Mouse (Mus musculus) intestine, embryonic 16.5 days (tissue): ENCODE data around the gene Ankrd52. TPM values are rescaled to one million over a fixed set of nuclear protein-coding genes. Genes with fewer than 3 reads are reported as not detected.
A peak's percentile ranks its signal among the peaks of the same experiment; 100 is the strongest.

Experiments used
- ATAC-seq: fragments of 200-750 bp; cut with Nextera tagmentation; 2 replicates; pipeline ENCODE4 v1.8.0; 2017; ENCODE audit warnings: moderate TSS enrichment, moderate library complexity
- H3K27ac ChIP-seq: fragments of 300-500 bp; sonication (generic); 2 replicates; pipeline ENCODE4 v1.5.1; 2014; ENCODE audit warnings: mild to moderate bottlenecking, low read length
- H3K27me3 ChIP-seq: fragments of 300-500 bp; sonication (generic); replicated peaks from 2 replicates; pipeline ENCODE4 v1.6.1; 2014; ENCODE audit warnings: low read length, control low read depth, mixed read lengths; ENCODE audit not compliant: control insufficient read depth, insufficient read depth
- H3K36me3 ChIP-seq: fragments of 300-500 bp; sonication (generic); 2 replicates; pipeline ENCODE4 v1.6.1; 2014; ENCODE audit warnings: low read length, control low read depth; ENCODE audit not compliant: control insufficient read depth, insufficient read depth
- H3K4me1 ChIP-seq: fragments of 300-500 bp; sonication (generic); 2 replicates; pipeline ENCODE4 v1.6.1; 2014; ENCODE audit warnings: low read length, control low read depth, mixed read lengths; ENCODE audit not compliant: control insufficient read depth, insufficient read depth
- H3K4me2 ChIP-seq: fragments of 300-500 bp; sonication (generic); 2 replicates; pipeline ENCODE4 v1.6.1; 2014; ENCODE audit warnings: low read depth, low read length, control low read depth
- H3K4me3 ChIP-seq: fragments of 300-500 bp; sonication (generic); 2 replicates; pipeline ENCODE4 v1.5.1; 2014; ENCODE audit warnings: mild to moderate bottlenecking, low read length
- H3K9ac ChIP-seq: fragments of 300-500 bp; sonication (generic); 2 replicates; pipeline ENCODE4 v1.6.1; 2014; ENCODE audit warnings: low read depth, low read length
- H3K9me3 ChIP-seq: fragments of 300-500 bp; sonication (generic); 2 replicates; pipeline ENCODE4 v1.6.1; 2016; ENCODE audit warnings: low read length, control low read depth; ENCODE audit not compliant: control insufficient read depth
- WGBS: fragments of 180-500 bp; shearing (Covaris S2); extraction: QIAGEN DNeasy Blood & Tissue Kit; methylation state at CpG from one replicate; pipeline ENCODE4 v1.1.7; 2014; 5-methylcytosine and 5-hydroxymethylcytosine counted together
- polyA plus RNA-seq: library from polyadenylated mRNA; unstranded; fragments of >200 nt; fragmentation: Nextera tagmentation; extraction: Ambion mirVana; gene quantifications from 2 replicates; pipeline ENCODE4 v1.2.1, GENCODE M21; 2015

Gene Ankrd52
- polyA plus RNA-seq, 1 experiment from 2014 or later, result 6.7 TPM

DNA sequence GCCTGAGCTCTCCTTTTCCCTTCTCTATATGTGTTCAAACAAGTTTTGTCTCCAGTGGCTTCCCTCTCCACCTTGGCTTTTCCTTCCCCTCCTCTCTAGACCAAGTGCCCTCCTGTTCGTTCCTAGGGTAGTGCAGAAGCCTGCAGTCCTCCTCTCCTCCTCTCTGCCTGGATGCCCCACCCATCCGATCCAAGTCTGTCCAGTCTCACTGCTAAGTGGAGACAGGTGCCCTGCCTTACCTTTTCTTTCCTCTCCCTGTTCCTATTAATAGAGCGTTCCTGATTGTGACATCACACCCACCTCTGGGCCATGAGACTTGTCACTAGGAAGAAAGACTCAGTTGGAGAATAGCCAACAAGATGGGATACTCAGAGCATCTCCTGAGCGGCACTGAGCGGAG, 37.9 kb downstream of the Ankrd52 start:
- H3K4me2 ChIP-seq, result no peak overlapping the region
- no peak overlapping the region for H3K9ac ChIP-seq
- WGBS, result 68% methylated on average over 5 of the region's 5 CpGs
- peak overlapping the region; percentile 56 for H3K27ac ChIP-seq
- peaks cover 31% of the 10 kb centered on the region for H3K4me1 ChIP-seq
- H3K27me3 ChIP-seq, result no peaks in the 10 kb centered on the region
- ATAC-seq, result peak; percentile 45
- H3K36me3 ChIP-seq, result peaks cover 7% of the 10 kb centered on the region; the same call in 1 of the 2 replicates
- no peaks in the 10 kb centered on the region for H3K9me3 ChIP-seq
- H3K4me3 ChIP-seq, result no peak overlapping the region

DNA sequence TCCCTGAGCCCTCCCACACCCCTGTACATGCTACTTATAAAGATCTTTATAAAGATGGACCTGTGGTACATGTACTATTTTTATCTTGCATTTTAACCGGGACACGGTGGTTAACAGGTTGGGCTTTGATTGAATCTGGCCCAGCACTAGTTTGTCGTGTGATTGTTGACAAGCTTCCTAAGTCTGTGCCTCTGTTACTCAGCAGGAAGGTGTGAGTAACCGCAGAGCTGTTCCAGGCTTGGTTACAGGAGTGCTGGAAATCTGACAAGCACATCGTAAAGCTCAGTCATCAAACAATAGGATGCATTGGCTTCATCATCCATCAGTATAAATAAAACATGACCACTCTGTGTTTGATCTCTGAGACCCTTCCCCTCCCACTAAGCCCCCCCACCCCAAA, 45.5 kb downstream of the Ankrd52 start:
- H3K27me3 ChIP-seq, result no peaks in the 10 kb centered on the region
- H3K4me2 ChIP-seq, result no peak overlapping the region
- H3K36me3 ChIP-seq, result peaks cover 9% of the 10 kb centered on the region
- ATAC-seq, result no peak
- no peak overlapping the region for H3K4me3 ChIP-seq
- 64% methylated on average over 5 of the region's 5 CpGs for WGBS
- no peak overlapping the region for H3K27ac ChIP-seq
- H3K9ac ChIP-seq, result no peak overlapping the region
- peaks cover 7% of the 10 kb centered on the region; the same call in 1 of the 2 replicates for H3K4me1 ChIP-seq
- H3K9me3 ChIP-seq, result no peaks in the 10 kb centered on the region

DNA sequence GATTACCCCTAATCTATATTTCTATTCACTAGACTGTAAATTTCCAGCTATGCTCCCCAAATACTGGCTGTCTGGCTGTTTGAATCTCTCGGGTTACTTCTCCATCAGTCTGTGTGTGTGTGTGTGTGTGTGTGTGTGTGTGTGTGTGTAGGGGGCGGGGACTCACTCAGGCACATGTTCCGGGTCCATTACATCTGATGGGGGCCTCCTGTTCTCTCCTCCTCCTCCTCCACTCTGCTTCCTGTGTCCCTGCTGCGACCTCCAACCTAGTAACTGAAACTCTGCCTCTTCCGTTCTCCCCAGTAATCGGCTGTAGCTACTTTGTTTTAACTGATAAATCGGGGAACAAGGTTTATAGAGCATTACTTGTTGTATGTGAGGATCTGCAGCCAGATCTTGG, 47.7 kb downstream of the Ankrd52 start:
- Histone ChIP-seq H3K9ac (no peak overlapping the region), H3K4me1 (peaks cover 7% of the 10 kb centered on the region; the same call in 1 of the 2 replicates), H3K27ac (no peak overlapping the region), H3K4me3 (no peak overlapping the region), H3K9me3 (no peaks in the 10 kb centered on the region), H3K4me2 (no peak overlapping the region), H3K27me3 (no peaks in the 10 kb centered on the region), H3K36me3 (peaks cover 18% of the 10 kb centered on the region)
- no peak; the same call in 1 of the 2 replicates for ATAC-seq
- WGBS, result 41% methylated on average over 7 of the region's 7 CpGs

DNA sequence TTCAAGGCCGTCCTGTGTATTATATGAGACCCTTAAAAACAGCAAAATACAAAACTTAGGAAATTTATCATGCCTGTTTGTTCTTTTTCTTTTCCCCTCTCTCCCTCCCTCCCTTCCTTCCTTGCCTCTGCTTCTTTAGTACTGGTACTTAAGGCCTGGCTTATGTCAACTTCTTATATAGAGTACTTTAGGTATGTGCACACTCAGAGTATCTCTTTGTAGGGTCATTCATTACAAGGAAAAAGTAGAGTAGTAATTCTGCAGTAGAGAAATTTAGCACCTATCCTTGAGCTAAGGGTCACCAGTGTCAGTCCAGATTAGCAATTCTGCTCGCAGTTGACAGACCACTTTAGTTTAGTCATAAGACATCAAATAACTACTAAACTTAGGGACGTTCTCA, 48.3 kb downstream of the Ankrd52 start:
- peaks cover 19% of the 10 kb centered on the region; the same call in 1 of the 2 replicates for H3K36me3 ChIP-seq
- WGBS, result 81% methylated on average over 3 of the region's 3 CpGs
- no peak overlapping the region for H3K27ac ChIP-seq

DNA sequence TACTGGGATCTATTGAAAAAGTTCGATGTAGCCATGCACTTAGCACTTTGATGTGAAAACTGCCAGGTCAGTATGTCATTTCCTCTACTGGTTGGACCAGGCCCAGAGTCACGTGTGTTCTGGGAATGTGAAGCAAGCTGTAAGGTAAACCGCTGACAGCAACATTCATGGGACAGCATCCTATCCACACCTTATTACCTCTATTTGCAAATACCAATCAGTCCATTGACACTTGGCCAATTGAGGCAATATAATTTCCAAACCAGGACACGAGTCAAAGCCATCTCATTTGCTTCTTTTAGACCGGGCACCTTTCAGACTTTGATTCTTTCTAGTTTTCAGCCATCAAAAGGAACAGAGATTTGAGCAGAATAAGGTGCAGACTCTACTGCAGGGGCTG, 52.1 kb downstream of the Ankrd52 start:
- no peaks in the 10 kb centered on the region for H3K27me3 ChIP-seq
- H3K36me3 ChIP-seq, result peaks cover 13% of the 10 kb centered on the region

More for the DNA sequence above, 48.3 kb downstream of the Ankrd52 start:
- no peak overlapping the region for H3K4me2 ChIP-seq
- no peak overlapping the region for H3K4me3 ChIP-seq
- H3K9ac ChIP-seq, result no peak overlapping the region
- no peak for ATAC-seq
- peaks cover 7% of the 10 kb centered on the region; the same call in 1 of the 2 replicates for H3K4me1 ChIP-seq
- no peaks in the 10 kb centered on the region for H3K9me3 ChIP-seq
- no peaks in the 10 kb centered on the region for H3K27me3 ChIP-seq

DNA sequence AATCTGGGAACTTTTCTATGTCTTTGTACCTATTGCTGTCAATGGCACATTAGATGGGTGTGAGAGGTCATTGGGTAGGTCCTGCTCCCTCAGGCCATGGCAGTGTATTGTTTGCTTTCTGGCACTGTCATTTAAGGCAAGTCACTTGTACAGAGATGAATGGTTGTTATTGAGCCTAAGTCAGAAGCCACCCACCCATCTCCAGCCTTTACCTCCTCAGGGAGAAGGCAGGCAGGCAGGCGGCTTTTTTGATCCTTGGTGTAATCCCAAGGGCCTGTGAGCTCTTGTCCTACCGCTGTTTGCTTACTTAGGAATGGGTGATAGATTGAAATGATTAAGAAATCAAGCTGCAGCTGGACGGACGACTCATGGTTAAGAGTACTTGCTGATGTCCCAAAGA, 52.5 kb downstream of the Ankrd52 start:
- no peak for ATAC-seq
- peaks cover 13% of the 10 kb centered on the region for H3K36me3 ChIP-seq

More for the DNA sequence above, 52.1 kb downstream of the Ankrd52 start:
- Histone ChIP-seq H3K27ac (no peak overlapping the region), H3K9me3 (no peaks in the 10 kb centered on the region), H3K4me2 (no peak overlapping the region), H3K4me3 (no peak overlapping the region), H3K9ac (no peak overlapping the region), H3K4me1 (peaks cover 5% of the 10 kb centered on the region; the same call in 1 of the 2 replicates)
- 89% methylated on average over 5 of the region's 5 CpGs for WGBS
- no peak for ATAC-seq

DNA sequence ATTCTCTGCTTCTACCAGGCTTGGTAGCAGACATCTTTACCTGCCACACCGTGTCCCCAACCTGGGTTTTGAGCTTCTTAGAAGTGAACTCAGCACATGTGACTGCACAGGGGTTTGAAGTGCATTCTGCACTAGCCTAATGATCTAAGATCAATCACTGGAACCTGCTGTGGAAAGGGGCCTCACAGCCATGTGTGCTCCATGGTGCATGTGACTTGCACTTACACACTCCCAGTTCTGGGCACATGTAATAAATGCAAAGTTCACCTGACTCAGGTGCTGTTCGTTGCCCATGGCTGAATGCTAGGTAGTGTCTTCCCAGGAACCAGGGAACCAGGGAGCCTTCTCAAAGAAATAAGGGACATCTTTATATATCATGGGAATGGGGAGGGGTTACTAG, 56.5 kb downstream of the Ankrd52 start:
- no peak overlapping the region for H3K4me3 ChIP-seq
- H3K36me3 ChIP-seq, result peaks cover 32% of the 10 kb centered on the region
- no peak overlapping the region for H3K4me2 ChIP-seq
- H3K4me1 ChIP-seq, result no peaks in the 10 kb centered on the region
- no peaks in the 10 kb centered on the region for H3K27me3 ChIP-seq
- WGBS, result 78% methylated on average over 2 of the region's 2 CpGs
- ATAC-seq, result peak; percentile 89
- no peak overlapping the region for H3K27ac ChIP-seq
- H3K9ac ChIP-seq, result no peak overlapping the region
- no peaks in the 10 kb centered on the region for H3K9me3 ChIP-seq

More for the DNA sequence above, 52.5 kb downstream of the Ankrd52 start:
- WGBS, result 72% methylated on average over 4 of the region's 4 CpGs
- Histone ChIP-seq H3K9ac (no peak overlapping the region), H3K4me1 (peaks cover 4% of the 10 kb centered on the region; the same call in 1 of the 2 replicates), H3K27me3 (no peaks in the 10 kb centered on the region), H3K9me3 (no peaks in the 10 kb centered on the region), H3K4me2 (no peak overlapping the region), H3K4me3 (no peak overlapping the region), H3K27ac (no peak overlapping the region)

DNA sequence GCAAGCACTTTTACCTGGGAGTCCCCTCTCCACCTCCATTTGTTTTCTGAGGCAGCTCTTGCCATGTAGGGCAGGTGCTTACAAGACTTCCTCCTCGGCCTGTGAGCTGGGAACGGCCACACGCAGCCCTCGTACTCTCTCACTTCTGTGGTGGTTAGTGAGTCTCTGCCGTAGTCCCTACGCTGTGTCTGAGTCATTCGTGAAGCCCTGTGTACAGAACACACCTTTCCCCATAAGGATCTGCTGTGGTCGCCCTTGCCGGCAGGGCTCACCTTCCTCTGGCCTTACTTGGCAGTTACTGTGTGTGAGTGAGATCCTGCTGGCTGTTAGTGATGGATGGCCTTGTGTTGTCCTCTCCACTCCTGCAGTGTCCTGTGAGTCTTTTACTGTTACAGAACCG, 57.8 kb downstream of the Ankrd52 start:
- H3K27ac ChIP-seq, result no peak overlapping the region
- H3K4me2 ChIP-seq, result no peak overlapping the region
- H3K9ac ChIP-seq, result no peak overlapping the region
- H3K36me3 ChIP-seq, result peaks cover 24% of the 10 kb centered on the region
- no peaks in the 10 kb centered on the region for H3K27me3 ChIP-seq
- WGBS, result 82% methylated on average over 10 of the region's 10 CpGs
- no peak for ATAC-seq
- no peak overlapping the region for H3K4me3 ChIP-seq
- no peaks in the 10 kb centered on the region for H3K9me3 ChIP-seq
- H3K4me1 ChIP-seq, result no peaks in the 10 kb centered on the region

DNA sequence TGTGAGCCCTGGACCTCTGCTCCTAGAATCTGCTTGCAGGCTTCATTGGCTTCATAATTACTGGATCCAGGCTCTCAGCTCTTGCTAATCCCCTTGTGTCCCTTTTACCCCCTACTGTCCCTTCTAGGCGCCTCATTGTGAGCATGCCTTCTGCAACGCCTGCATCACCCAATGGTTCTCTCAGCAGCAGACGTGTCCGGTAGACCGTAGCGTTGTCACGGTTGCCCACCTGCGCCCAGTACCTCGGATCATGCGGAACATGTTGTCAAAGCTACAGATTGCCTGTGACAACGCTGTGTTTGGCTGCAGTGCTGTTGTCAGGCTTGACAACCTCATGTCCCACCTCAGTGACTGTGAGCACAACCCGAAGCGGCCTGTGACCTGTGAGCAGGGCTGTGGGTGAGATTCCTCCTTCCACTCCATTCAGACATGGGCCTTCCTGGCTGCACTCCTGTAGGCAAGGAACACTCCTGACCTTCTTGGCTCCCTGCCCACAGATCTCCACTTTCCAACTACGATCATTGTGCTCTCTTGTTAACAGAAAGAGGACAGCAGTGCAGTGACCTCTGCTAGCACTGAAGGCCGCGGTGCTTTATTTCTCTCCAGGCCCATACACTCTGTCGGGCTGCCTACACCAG, 58.4 kb downstream of the Ankrd52 start:
- H3K9me3 ChIP-seq, result no peaks in the 10 kb centered on the region
- H3K4me1 ChIP-seq, result no peaks in the 10 kb centered on the region
- WGBS, result 87% methylated on average over 17 of the region's 17 CpGs
- no peak overlapping the region for H3K27ac ChIP-seq
- no peak overlapping the region for H3K4me3 ChIP-seq
- no peaks in the 10 kb centered on the region for H3K27me3 ChIP-seq
- no peak overlapping the region for H3K4me2 ChIP-seq
- H3K9ac ChIP-seq, result no peak overlapping the region
- peaks cover 23% of the 10 kb centered on the region for H3K36me3 ChIP-seq
- ATAC-seq, result no peak

DNA sequence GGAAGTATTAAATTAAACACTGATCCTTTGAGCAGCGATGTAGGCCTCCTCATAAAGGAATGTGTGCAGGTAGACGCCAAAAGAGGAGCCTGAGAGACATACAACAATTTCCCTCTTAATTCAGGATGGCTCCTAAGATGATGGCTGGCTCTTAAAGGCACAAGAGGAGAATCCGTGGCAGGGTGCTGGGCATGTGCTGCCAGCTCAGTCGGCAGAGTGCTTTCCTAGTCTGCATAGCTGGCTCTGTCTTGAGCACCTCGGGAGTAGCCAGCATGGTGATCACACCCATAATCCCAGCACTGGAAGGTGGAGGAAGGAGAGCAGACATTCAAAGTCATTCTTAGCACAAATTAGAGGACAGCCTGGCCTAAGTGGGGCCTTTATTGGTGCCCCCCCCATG, 59.0 kb downstream of the Ankrd52 start:
- 86% methylated on average over 5 of the region's 5 CpGs for WGBS
- Histone ChIP-seq H3K9me3 (no peaks in the 10 kb centered on the region), H3K27ac (no peak overlapping the region), H3K4me3 (no peak overlapping the region), H3K27me3 (no peaks in the 10 kb centered on the region), H3K9ac (no peak overlapping the region), H3K36me3 (peaks cover 23% of the 10 kb centered on the region), H3K4me1 (no peaks in the 10 kb centered on the region), H3K4me2 (no peak overlapping the region)
- no peak for ATAC-seq
